Mouse (Mus musculus): ENCODE measurements around the gene Entpd1. TPM values are rescaled to one million over a fixed set of nuclear protein-coding genes. Genes with fewer than 3 reads are reported as not detected.

Entpd1 gene
- polyA plus RNA-seq, 1 experiment from 2014 or later, result 0.47 TPM

- CTCF ChIA-PET, result interaction anchor here (1.2 kb wide), 1 partner anchor 150 kb away, joined by 3 read pairs; no protein-coding TSS in a partner anchor
- TF ChIP-seq CTCF (IDR thresholded peaks at IDR 0.05), result peak; percentile 87
- ATAC-seq, result peak; percentile 74
- POLR2A ChIA-PET, result no interaction called here
- DNase-seq (ENCODE audit: low read depth, low spot score), result peak; percentile 7
- peaks cover 43% of the 10 kb centered on the region for H3K27me3 ChIP-seq
- in situ Hi-C loops (cut with MboI; ENCODE audit: low pct_unique_long_range_greater_than_20kb), result no loop called here
Measured at GRCm38 (mm10) chr19:40736680-40737512, 124.7 kb downstream of the Entpd1 start.

- in situ Hi-C loops (cut with MboI; ENCODE audit: low pct_unique_long_range_greater_than_20kb), result no loop called here
- no peak for DNase-seq (ENCODE audit: low read depth, low spot score)
- ATAC-seq, result no peak
- TF ChIP-seq CTCF (IDR thresholded peaks at IDR 0.05), result no peak
- H3K27me3 ChIP-seq, result peaks cover 40% of the 10 kb centered on the region
- ChIA-PET CTCF (interaction anchor here (1.2 kb wide), 1 partner anchor 150 kb away, joined by 3 read pairs; no protein-coding TSS in a partner anchor), POLR2A (no interaction called here)
Measured at GRCm38 (mm10) chr19:40737613-40738012, 125.4 kb downstream of the Entpd1 start.

GRCm38 (mm10) chr19:40738683-40739324 lies 126.6 kb downstream of the Entpd1 start:
- no peak for TF ChIP-seq CTCF (IDR thresholded peaks at IDR 0.05)
- in situ Hi-C loops (cut with MboI; ENCODE audit: low pct_unique_long_range_greater_than_20kb), result no loop called here
- POLR2A ChIA-PET, result no interaction called here
- H3K27me3 ChIP-seq, result peaks cover 36% of the 10 kb centered on the region
- ATAC-seq, result no peak
- DNase-seq (ENCODE audit: low read depth, low spot score), result no peak
- CTCF ChIA-PET, result interaction anchor here (1.1 kb wide), 1 partner anchor 92 kb away, joined by 3 read pairs; no protein-coding TSS in a partner anchor

GRCm38 (mm10) chr19:40746603-40747002 lies 134.4 kb downstream of the Entpd1 start:
- ChIA-PET POLR2A (no interaction called here), CTCF (interaction anchor here (0.7 to 2.1 kb wide), 2 partner anchors 11 to 24 kb away, joined by 3 to 5 read pairs; no protein-coding TSS in a partner anchor)
- in situ Hi-C loops (cut with MboI; ENCODE audit: low pct_unique_long_range_greater_than_20kb), result no loop called here
- no peak for ATAC-seq
- peaks cover 53% of the 10 kb centered on the region for H3K27me3 ChIP-seq
- no peak for DNase-seq (ENCODE audit: low read depth, low spot score)
- TF ChIP-seq CTCF (IDR thresholded peaks at IDR 0.05), result peak; percentile 29

GRCm38 (mm10) chr19:40748559-40748958 lies 136.4 kb downstream of the Entpd1 start, which contains the start of gene Cc2d2b:
Gene Cc2d2b (plus strand): TSS chr19:40748753.
- CTCF ChIA-PET, result no interaction called here
- ATAC-seq (no peak), DNase-seq (ENCODE audit: low read depth, low spot score) (no peak)
- TF ChIP-seq CTCF (IDR thresholded peaks at IDR 0.05), result no peak
- in situ Hi-C loops (cut with MboI; ENCODE audit: low pct_unique_long_range_greater_than_20kb), result no loop called here
- POLR2A ChIA-PET, result no interaction called here
- H3K27me3 ChIP-seq, result peaks cover 68% of the 10 kb centered on the region

- peak; percentile 86 for TF ChIP-seq CTCF (IDR thresholded peaks at IDR 0.05)
- CTCF ChIA-PET, result interaction anchor here (0.8 to 1.4 kb wide), 6 partner anchors 9 to 262 kb away, joined by 3 to 5 read pairs (median 4); no protein-coding TSS in a partner anchor
- peaks cover 79% of the 10 kb centered on the region for H3K27me3 ChIP-seq
- no peak for DNase-seq (ENCODE audit: low read depth, low spot score)
- POLR2A ChIA-PET, result no interaction called here
- in situ Hi-C loops (cut with MboI; ENCODE audit: low pct_unique_long_range_greater_than_20kb), result loop anchor here (10.0 kb wide), 1 partner anchor 270 kb away; the partner anchor contains the start of gene Dntt
- ATAC-seq, result no peak
Measured at GRCm38 (mm10) chr19:40754311-40754710, 142.1 kb downstream of the Entpd1 start.

GRCm38 (mm10) chr19:40760071-40760470 lies 147.9 kb downstream of the Entpd1 start:
- H3K27me3 ChIP-seq, result peaks cover 65% of the 10 kb centered on the region
- TF ChIP-seq CTCF (IDR thresholded peaks at IDR 0.05), result no peak
- no peak for DNase-seq (ENCODE audit: low read depth, low spot score)
- CTCF ChIA-PET, result no interaction called here
- POLR2A ChIA-PET, result no interaction called here
- in situ Hi-C loops (cut with MboI; ENCODE audit: low pct_unique_long_range_greater_than_20kb), result no loop called here
- ATAC-seq, result no peak

GRCm38 (mm10) chr19:40762023-40762759 lies 150.0 kb downstream of the Entpd1 start:
- TF ChIP-seq CTCF (IDR thresholded peaks at IDR 0.05), result no peak
- DNase-seq (ENCODE audit: low read depth, low spot score) (no peak), ATAC-seq (no peak)
- CTCF ChIA-PET, result interaction anchor here (0.9 kb wide), 1 partner anchor 9 kb away, joined by 5 read pairs; no protein-coding TSS in a partner anchor
- peaks cover 64% of the 10 kb centered on the region for H3K27me3 ChIP-seq
- in situ Hi-C loops (cut with MboI; ENCODE audit: low pct_unique_long_range_greater_than_20kb), result no loop called here
- POLR2A ChIA-PET, result interaction anchor here (0.6 kb wide), 1 partner anchor 10 kb away, joined by 3 read pairs; no protein-coding TSS in a partner anchor

GRCm38 (mm10) chr19:40767189-40767588 lies 155.0 kb downstream of the Entpd1 start:
- POLR2A ChIA-PET, result no interaction called here
- ATAC-seq, result no peak
- in situ Hi-C loops (cut with MboI; ENCODE audit: low pct_unique_long_range_greater_than_20kb), result no loop called here

GRCm38 (mm10) chr19:40769341-40769770 lies 157.2 kb downstream of the Entpd1 start:
- peaks cover 70% of the 10 kb centered on the region for H3K27me3 ChIP-seq
- no peak for DNase-seq (ENCODE audit: low read depth, low spot score)
- ChIA-PET POLR2A (no interaction called here), CTCF (no interaction called here)
- no peak for ATAC-seq
- in situ Hi-C loops (cut with MboI; ENCODE audit: low pct_unique_long_range_greater_than_20kb), result no loop called here
- no peak for TF ChIP-seq CTCF (IDR thresholded peaks at IDR 0.05)

More at GRCm38 (mm10) chr19:40767189-40767588, 155.0 kb downstream of the Entpd1 start:
- no peak for TF ChIP-seq CTCF (IDR thresholded peaks at IDR 0.05)
- CTCF ChIA-PET, result no interaction called here
- H3K27me3 ChIP-seq, result peaks cover 77% of the 10 kb centered on the region
- DNase-seq (ENCODE audit: low read depth, low spot score), result no peak

Data from Patski (cell line).